Mouse (Mus musculus): Measurements from ENCODE around the gene Nlgn1. TPM values are rescaled to one million over a fixed set of nuclear protein-coding genes. Genes with fewer than 3 reads are reported as not detected.

The Nlgn1 gene
- polyA plus RNA-seq, 1 experiment from 2014 or later = 1.6 TPM

DNA sequence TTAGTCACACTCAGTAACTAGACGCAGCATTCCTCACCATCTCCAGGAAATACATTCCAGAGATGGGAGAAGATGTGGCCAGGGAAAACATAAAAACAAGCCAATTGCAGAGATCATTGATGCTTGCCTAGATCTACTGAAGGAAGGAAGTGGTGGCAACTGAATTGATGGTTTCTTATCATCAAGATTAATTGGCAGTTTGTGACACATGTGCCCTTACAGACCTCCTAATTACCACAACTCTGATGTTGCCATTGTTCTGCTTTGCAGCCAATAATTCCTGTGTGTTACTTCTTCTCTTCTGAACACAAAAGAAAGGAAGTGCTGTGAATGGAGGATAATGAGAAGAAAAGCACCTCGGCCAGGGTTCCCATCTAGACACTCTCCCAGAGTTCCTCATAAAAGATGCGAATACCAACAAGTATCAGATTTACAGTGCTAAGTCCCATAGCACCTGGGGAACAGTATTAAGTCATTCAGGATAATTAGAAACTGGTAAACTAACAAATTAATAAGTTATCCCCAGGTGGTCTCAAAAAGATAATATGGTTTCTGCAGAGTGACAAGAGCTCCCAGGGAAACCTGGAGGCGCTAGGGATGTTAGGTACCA lies 104.0 kb downstream of the Nlgn1 start:
- Histone ChIP-seq H3K9ac (ENCODE audit: low read length) (no peak overlapping the region), H3K27me3 (ENCODE audit: control insufficient read depth, insufficient read depth, low read length) (no peaks in the 10 kb centered on the region), H3K9me3 (replicated peaks; ENCODE audit: control insufficient read depth, low read length) (no peaks in the 10 kb centered on the region), H3K36me3 (ENCODE audit: control insufficient read depth, insufficient read depth, low read length) (no peaks in the 10 kb centered on the region), H3K27ac (ENCODE audit: low read length) (no peak overlapping the region), H3K4me3 (replicated peaks; ENCODE audit: low read length) (no peak overlapping the region), H3K4me2 (ENCODE audit: low read depth, low read length) (no peak overlapping the region), H3K4me1 (ENCODE audit: control insufficient read depth, insufficient read depth, low read length) (0 out of 2 replicates have a peak, but pooled peaks cover 2% of the 10 kb centered on the region)
- WGBS = 57% methylated on average over 4 of the region's 4 CpGs
- no peak for ATAC-seq (ENCODE audit: insufficient read depth, low FRiP score)

DNA sequence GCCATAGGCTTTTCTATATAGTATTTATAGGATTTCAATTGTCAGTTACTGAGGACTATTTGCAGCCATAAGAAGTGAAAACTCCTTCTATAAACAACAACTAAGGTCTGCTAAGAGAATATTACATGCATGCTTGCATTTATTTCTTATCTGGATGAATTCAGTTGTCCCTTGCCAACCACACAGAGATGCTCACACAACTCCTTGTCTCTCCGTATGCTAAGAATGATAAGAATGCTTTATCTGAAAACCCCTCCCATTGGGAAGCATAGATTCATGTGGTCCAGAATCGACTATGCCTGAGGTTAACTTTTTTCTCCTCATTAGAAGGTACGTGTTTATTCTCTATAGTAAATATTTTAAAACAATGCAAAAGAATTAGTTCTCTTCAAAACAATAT lies 108.8 kb downstream of the Nlgn1 start:
- no peaks in the 10 kb centered on the region for H3K9me3 ChIP-seq (replicated peaks; ENCODE audit: control insufficient read depth, low read length)
- H3K9ac ChIP-seq (ENCODE audit: low read length) = no peak overlapping the region
- no peak overlapping the region for H3K27ac ChIP-seq (ENCODE audit: low read length)
- H3K4me1 ChIP-seq (ENCODE audit: control insufficient read depth, insufficient read depth, low read length) = no peaks in the 10 kb centered on the region
- 57% methylated on average over 3 of the region's 3 CpGs for WGBS
- H3K4me2 ChIP-seq (ENCODE audit: low read depth, low read length) = no peak overlapping the region
- no peak for ATAC-seq (ENCODE audit: insufficient read depth, low FRiP score)
- H3K4me3 ChIP-seq (replicated peaks; ENCODE audit: low read length) = no peak overlapping the region
- H3K27me3 ChIP-seq (ENCODE audit: control insufficient read depth, insufficient read depth, low read length) = no peaks in the 10 kb centered on the region
- H3K36me3 ChIP-seq (ENCODE audit: control insufficient read depth, insufficient read depth, low read length) = no peaks in the 10 kb centered on the region

DNA sequence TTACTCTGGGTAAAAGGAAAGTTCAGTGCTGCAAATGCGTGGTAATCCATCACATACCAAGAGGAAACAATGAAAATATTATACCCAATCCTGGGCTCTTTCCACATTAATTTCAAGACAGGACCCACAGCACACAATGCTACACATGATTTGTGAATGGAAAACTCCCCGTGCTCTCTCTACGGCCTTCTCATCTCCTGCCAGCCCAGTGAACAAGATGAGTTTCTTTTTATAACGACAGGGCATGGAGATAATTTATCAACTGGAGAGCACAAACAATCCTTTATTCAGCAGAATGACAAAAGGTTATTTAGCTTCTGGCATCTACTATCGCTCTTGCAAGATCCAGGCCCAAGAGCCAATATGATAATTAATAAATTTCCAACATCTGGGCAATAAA lies 116.0 kb downstream of the Nlgn1 start:
- no peak overlapping the region for H3K27ac ChIP-seq (ENCODE audit: low read length)
- WGBS = 44% methylated on average over 5 of the region's 5 CpGs
- no peaks in the 10 kb centered on the region for H3K4me1 ChIP-seq (ENCODE audit: control insufficient read depth, insufficient read depth, low read length)

DNA sequence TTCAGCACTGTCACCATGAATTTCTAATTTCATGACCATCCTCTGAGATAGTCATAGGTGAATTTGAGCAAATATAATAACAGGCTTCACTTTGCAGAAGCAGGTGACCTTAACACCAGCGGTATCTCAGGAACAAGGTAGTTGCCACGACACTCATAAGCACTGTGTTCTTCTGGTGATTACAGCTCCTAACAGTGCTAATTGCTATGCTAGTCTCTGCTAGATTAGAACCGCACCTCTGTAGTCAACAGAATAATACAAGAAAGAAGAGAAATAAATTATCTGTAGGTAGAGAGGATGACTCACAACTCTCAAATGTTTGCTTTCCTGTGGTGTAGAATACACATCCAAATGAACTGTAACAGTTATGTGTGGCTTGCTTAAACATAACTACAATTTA lies 129.6 kb downstream of the Nlgn1 start:
- Histone ChIP-seq H3K27ac (ENCODE audit: low read length) (no peak overlapping the region), H3K36me3 (ENCODE audit: control insufficient read depth, insufficient read depth, low read length) (no peaks in the 10 kb centered on the region), H3K4me3 (replicated peaks; ENCODE audit: low read length) (no peak overlapping the region), H3K9me3 (replicated peaks; ENCODE audit: control insufficient read depth, low read length) (no peaks in the 10 kb centered on the region), H3K9ac (ENCODE audit: low read length) (no peak overlapping the region), H3K27me3 (ENCODE audit: control insufficient read depth, insufficient read depth, low read length) (no peaks in the 10 kb centered on the region), H3K4me2 (ENCODE audit: low read depth, low read length) (no peak overlapping the region), H3K4me1 (ENCODE audit: control insufficient read depth, insufficient read depth, low read length) (no peaks in the 10 kb centered on the region)
- 80% methylated on average over 3 of the region's 3 CpGs for WGBS
- no peak for ATAC-seq (ENCODE audit: insufficient read depth, low FRiP score)

More for the DNA sequence above, 116.0 kb downstream of the Nlgn1 start:
- Histone ChIP-seq H3K36me3 (ENCODE audit: control insufficient read depth, insufficient read depth, low read length) (no peaks in the 10 kb centered on the region), H3K27me3 (ENCODE audit: control insufficient read depth, insufficient read depth, low read length) (no peaks in the 10 kb centered on the region), H3K4me2 (ENCODE audit: low read depth, low read length) (no peak overlapping the region), H3K4me3 (replicated peaks; ENCODE audit: low read length) (no peak overlapping the region), H3K9me3 (replicated peaks; ENCODE audit: control insufficient read depth, low read length) (no peaks in the 10 kb centered on the region), H3K9ac (ENCODE audit: low read length) (no peak overlapping the region)
- no peak for ATAC-seq (ENCODE audit: insufficient read depth, low FRiP score)

DNA sequence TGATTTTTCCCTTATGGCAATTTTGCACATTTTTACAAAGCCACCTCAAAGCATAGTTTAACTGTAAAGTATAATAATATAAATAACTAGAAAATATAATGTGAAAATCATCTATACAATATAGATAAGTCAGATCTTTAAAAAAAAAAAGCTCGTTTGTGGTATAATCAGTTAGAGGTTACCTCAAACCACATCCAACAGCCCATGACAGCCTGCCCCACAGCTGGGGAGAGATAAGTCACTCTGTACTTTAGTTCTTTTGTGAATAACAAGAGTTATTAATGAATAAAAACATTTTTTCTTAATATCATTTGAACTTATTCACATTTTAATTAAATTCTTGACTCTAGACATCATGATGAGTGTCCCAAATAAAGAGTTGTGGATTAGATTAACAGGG lies 130.8 kb downstream of the Nlgn1 start:
- H3K27ac ChIP-seq (ENCODE audit: low read length) = no peak overlapping the region
- no peak overlapping the region for H3K9ac ChIP-seq (ENCODE audit: low read length)
- H3K27me3 ChIP-seq (ENCODE audit: control insufficient read depth, insufficient read depth, low read length) = no peaks in the 10 kb centered on the region
- 38% methylated on average over 1 of the region's 1 CpGs for WGBS
- H3K36me3 ChIP-seq (ENCODE audit: control insufficient read depth, insufficient read depth, low read length) = no peaks in the 10 kb centered on the region
- no peaks in the 10 kb centered on the region for H3K9me3 ChIP-seq (replicated peaks; ENCODE audit: control insufficient read depth, low read length)
- no peaks in the 10 kb centered on the region for H3K4me1 ChIP-seq (ENCODE audit: control insufficient read depth, insufficient read depth, low read length)
- H3K4me3 ChIP-seq (replicated peaks; ENCODE audit: low read length) = no peak overlapping the region
- ATAC-seq (ENCODE audit: insufficient read depth, low FRiP score) = no peak
- H3K4me2 ChIP-seq (ENCODE audit: low read depth, low read length) = no peak overlapping the region

DNA sequence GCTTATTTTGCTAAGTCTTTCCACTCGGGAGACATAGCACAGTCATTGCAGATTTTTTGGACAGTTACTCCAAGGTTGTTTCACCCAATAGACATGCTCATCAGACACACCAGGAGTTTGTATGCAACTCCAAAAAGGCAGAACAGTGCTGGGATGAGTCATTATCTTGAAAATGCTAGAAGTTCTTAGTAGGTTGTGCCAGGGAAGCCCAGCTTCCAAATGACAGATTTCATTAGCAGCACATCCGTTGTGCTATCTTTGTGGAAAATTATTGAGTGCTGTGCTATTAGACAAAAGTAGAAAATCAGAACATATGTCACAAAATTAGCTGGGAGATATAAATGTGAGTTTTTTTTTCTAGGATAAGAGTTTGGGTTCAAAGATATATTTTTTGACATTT lies 137.3 kb downstream of the Nlgn1 start:
- WGBS = 79% methylated on average over 2 of the region's 2 CpGs
- no peak overlapping the region for H3K4me2 ChIP-seq (ENCODE audit: low read depth, low read length)
- no peak for ATAC-seq (ENCODE audit: insufficient read depth, low FRiP score)
- no peaks in the 10 kb centered on the region for H3K27me3 ChIP-seq (ENCODE audit: control insufficient read depth, insufficient read depth, low read length)
- no peak overlapping the region for H3K4me3 ChIP-seq (replicated peaks; ENCODE audit: low read length)
- no peaks in the 10 kb centered on the region for H3K36me3 ChIP-seq (ENCODE audit: control insufficient read depth, insufficient read depth, low read length)
- no peak overlapping the region for H3K9ac ChIP-seq (ENCODE audit: low read length)
- H3K27ac ChIP-seq (ENCODE audit: low read length) = no peak overlapping the region
- no peaks in the 10 kb centered on the region for H3K9me3 ChIP-seq (replicated peaks; ENCODE audit: control insufficient read depth, low read length)
- no peaks in the 10 kb centered on the region for H3K4me1 ChIP-seq (ENCODE audit: control insufficient read depth, insufficient read depth, low read length)

DNA sequence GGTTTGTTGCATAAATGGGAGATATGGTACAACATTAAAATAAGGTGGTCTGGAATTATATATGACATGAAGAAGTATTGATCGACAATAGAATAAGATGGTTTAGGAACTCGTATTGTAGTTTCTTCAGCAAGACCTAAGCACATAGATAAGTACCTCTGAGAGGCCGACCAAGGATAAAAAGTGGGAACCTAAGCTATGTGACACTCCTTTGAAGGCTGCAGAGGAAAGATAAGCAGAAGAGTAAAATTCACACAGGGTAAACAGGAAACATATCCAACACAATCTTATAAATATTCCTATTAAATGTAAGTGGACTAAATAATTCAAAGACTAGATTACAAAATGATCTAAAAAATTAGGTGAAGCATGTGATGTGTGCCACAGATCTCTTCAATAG lies 151.2 kb downstream of the Nlgn1 start:
- no peaks in the 10 kb centered on the region for H3K36me3 ChIP-seq (ENCODE audit: control insufficient read depth, insufficient read depth, low read length)

DNA sequence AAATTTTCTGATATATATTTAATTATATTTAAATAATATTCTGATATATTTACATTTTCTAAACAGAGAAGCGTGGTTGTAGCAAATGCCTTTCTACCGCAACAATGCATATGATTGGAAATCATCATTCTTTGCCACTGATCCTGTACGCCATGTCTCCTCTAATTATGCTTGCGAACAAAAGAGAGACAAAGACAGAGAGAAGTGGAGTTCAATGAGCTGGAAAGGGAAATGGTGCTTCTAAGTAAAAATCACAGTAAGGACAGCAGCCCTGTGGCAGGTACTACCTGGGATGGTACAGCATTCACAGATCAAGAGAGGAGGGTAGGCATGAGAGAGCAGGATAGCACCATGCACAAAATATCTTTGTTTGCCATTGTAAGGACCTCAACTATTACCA lies 156.9 kb downstream of the Nlgn1 start:
- Histone ChIP-seq H3K4me3 (replicated peaks; ENCODE audit: low read length) (no peak overlapping the region), H3K9me3 (replicated peaks; ENCODE audit: control insufficient read depth, low read length) (no peaks in the 10 kb centered on the region), H3K27ac (ENCODE audit: low read length) (no peak overlapping the region), H3K4me1 (ENCODE audit: control insufficient read depth, insufficient read depth, low read length) (no peaks in the 10 kb centered on the region), H3K27me3 (ENCODE audit: control insufficient read depth, insufficient read depth, low read length) (no peaks in the 10 kb centered on the region), H3K4me2 (ENCODE audit: low read depth, low read length) (no peak overlapping the region), H3K9ac (ENCODE audit: low read length) (no peak overlapping the region), H3K36me3 (ENCODE audit: control insufficient read depth, insufficient read depth, low read length) (no peaks in the 10 kb centered on the region)
- no peak for ATAC-seq (ENCODE audit: insufficient read depth, low FRiP score)
- 92% methylated on average over 4 of the region's 4 CpGs for WGBS

More for the DNA sequence above, 151.2 kb downstream of the Nlgn1 start:
- Histone ChIP-seq H3K4me3 (replicated peaks; ENCODE audit: low read length) (no peak overlapping the region), H3K27me3 (ENCODE audit: control insufficient read depth, insufficient read depth, low read length) (no peaks in the 10 kb centered on the region), H3K9ac (ENCODE audit: low read length) (no peak overlapping the region), H3K4me1 (ENCODE audit: control insufficient read depth, insufficient read depth, low read length) (no peaks in the 10 kb centered on the region), H3K27ac (ENCODE audit: low read length) (no peak overlapping the region), H3K9me3 (replicated peaks; ENCODE audit: control insufficient read depth, low read length) (no peaks in the 10 kb centered on the region), H3K4me2 (ENCODE audit: low read depth, low read length) (no peak overlapping the region)
- no peak for ATAC-seq (ENCODE audit: insufficient read depth, low FRiP score)
- WGBS = 88% methylated on average over 3 of the region's 3 CpGs

DNA sequence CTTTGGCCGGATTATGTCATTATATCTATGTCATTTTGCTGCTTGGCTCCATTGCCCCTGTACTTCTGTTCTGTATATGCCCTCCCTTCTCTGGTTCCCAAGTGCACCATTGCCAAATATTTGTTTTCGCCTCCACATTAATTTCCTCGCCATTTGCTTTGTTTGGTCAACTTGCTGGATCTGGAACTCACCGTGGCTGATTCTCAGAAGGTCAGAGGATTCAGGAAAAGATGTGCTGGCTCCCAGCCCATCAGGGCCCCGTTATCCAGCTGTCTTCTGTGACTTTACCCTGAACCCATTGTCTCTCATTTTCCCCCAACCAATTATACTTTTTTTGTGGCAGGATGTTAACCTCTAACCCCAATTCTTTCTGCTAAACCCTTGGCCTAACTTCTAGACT lies 158.0 kb downstream of the Nlgn1 start:
- Histone ChIP-seq H3K27me3 (ENCODE audit: control insufficient read depth, insufficient read depth, low read length) (no peaks in the 10 kb centered on the region), H3K9ac (ENCODE audit: low read length) (no peak overlapping the region), H3K9me3 (replicated peaks; ENCODE audit: control insufficient read depth, low read length) (no peaks in the 10 kb centered on the region), H3K4me2 (ENCODE audit: low read depth, low read length) (no peak overlapping the region), H3K4me1 (ENCODE audit: control insufficient read depth, insufficient read depth, low read length) (no peaks in the 10 kb centered on the region), H3K36me3 (ENCODE audit: control insufficient read depth, insufficient read depth, low read length) (no peaks in the 10 kb centered on the region), H3K4me3 (replicated peaks; ENCODE audit: low read length) (no peak overlapping the region), H3K27ac (ENCODE audit: low read length) (no peak overlapping the region)
- no peak for ATAC-seq (ENCODE audit: insufficient read depth, low FRiP score)
- 41% methylated on average over 5 of the region's 5 CpGs for WGBS

DNA sequence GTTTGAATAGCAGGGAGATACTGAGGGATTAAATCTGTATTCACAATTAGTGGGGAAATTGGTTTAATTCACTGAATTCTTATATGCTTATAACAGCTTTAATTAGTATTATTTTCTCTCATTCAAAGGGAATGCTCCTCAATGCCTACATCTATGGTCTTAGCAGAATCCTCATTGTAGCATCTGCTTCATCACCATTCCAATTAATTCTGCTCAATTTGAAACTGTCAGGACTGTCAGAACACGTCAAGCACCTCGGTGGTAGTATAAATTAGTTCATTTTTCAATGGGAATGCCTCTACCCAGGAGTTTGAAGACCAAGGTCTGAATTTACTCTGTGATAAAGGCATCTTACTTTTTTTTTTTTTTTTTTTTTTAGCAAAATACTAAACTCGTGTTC lies 158.6 kb downstream of the Nlgn1 start:
- no peak for ATAC-seq (ENCODE audit: insufficient read depth, low FRiP score)
- WGBS = 71% methylated on average over 3 of the region's 3 CpGs
- Histone ChIP-seq H3K27me3 (ENCODE audit: control insufficient read depth, insufficient read depth, low read length) (no peaks in the 10 kb centered on the region), H3K27ac (ENCODE audit: low read length) (no peak overlapping the region), H3K4me3 (replicated peaks; ENCODE audit: low read length) (no peak overlapping the region), H3K36me3 (ENCODE audit: control insufficient read depth, insufficient read depth, low read length) (no peaks in the 10 kb centered on the region), H3K9ac (ENCODE audit: low read length) (no peak overlapping the region), H3K9me3 (replicated peaks; ENCODE audit: control insufficient read depth, low read length) (no peaks in the 10 kb centered on the region), H3K4me2 (ENCODE audit: low read depth, low read length) (no peak overlapping the region), H3K4me1 (ENCODE audit: control insufficient read depth, insufficient read depth, low read length) (no peaks in the 10 kb centered on the region)
